ENCODE assay signal across 10 mouse cellular contexts in the genomic region with DNA sequence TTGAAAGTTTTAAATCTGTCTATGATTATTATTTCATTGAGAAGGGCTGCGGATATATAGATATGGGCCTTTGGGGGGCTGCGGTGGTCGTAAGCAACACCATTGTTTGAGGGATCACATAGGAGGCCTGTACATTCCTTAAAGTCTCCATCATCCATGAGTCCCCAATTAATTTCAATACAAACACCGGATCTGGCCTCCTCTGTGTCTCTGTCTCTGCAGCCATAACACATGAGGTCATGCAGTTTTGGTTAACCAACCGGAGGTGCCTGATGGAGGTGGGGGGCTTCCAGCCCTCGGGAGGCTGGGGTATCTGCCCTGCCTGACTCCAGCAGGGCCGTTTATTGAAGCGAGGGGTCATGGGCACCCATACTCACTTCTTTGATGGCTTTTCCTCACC. TPM values are rescaled to one million over a fixed set of nuclear protein-coding genes. Genes with fewer than 3 reads are reported as not detected.
DNase-seq lines count a peak whose midpoint lies in the region; ATAC-seq and TF ChIP-seq lines count a peak whose summit lies in the region.
"Had no signal": no experiment of that assay in that cellular context is flagged by ENCODE, and none has a peak within 500 bp of the region (broad histone marks: within the 10 kb centered on the region; RNA-seq: fewer than 3 reads in every experiment).

No protein-coding gene starts in this region.

- H3K4me2 ChIP-seq in kidney, embryonic 14.5 days (replicated peaks; ENCODE audit: low read depth, low read length) = peak overlapping the region; percentile 13; the same call in 1 of the 2 replicates
- H3K4me2 ChIP-seq in embryonic facial prominence, embryonic 14.5 days (ENCODE audit: low read depth, low read length) = peak overlapping the region; percentile 35

- TF ChIP-seq POLR2A in kidney, adult 2 months (IDR thresholded peaks at IDR 0.05; ENCODE audit: low read depth, low read length) = no peak

- H3K4me1 ChIP-seq in kidney, embryonic 14.5 days (ENCODE audit: control insufficient read depth, insufficient read depth, low read length) = peaks cover 17% of the 10 kb centered on the region; the same call in 1 of the 2 replicates
- H3K4me1 ChIP-seq in kidney, adult 2 months (ENCODE audit: control insufficient read depth, insufficient read depth, low read length) = no peaks in the 10 kb centered on the region
- H3K4me1 ChIP-seq in brown adipose tissue, adult 24 weeks (ENCODE audit: control insufficient read depth, insufficient read depth, insufficient read length, low read length) = peaks cover 15% of the 10 kb centered on the region; the same call in 1 of the 2 replicates
- peaks cover 21% of the 10 kb centered on the region for H3K4me1 ChIP-seq in embryonic facial prominence, embryonic 14.5 days (ENCODE audit: control insufficient read depth, insufficient read depth, low read length)

- ATAC-seq in kidney, embryonic 14.5 days (ENCODE audit: low FRiP score, low TSS enrichment) = no peak
- ATAC-seq in embryonic facial prominence, embryonic 14.5 days (ENCODE audit: low read depth) = peak; percentile 48; the same call in 1 of the 2 replicates
- ATAC-seq in monocyte, adult 5-6 weeks (replicated peaks; ENCODE audit: insufficient number of reproducible peaks, low FRiP score, low TSS enrichment, poor library complexity, severe bottlenecking) = no peak
- ATAC-seq in megakaryocyte progenitor cell, adult 5-6 weeks (replicated peaks; ENCODE audit: poor library complexity) = no peak

- H3K4me3 ChIP-seq in kidney, embryonic 14.5 days (ENCODE audit: low read length) = no peak overlapping the region
- no peak overlapping the region for H3K4me3 ChIP-seq in kidney, adult 2 months (ENCODE audit: insufficient read depth, low read depth, low read length)
- H3K4me3 ChIP-seq in brown adipose tissue, adult 24 weeks (ENCODE audit: insufficient read depth, low read depth, low read length) = 0 out of 2 replicates have a peak overlapping the region, but pooled peaks have one; percentile 5
- H3K4me3 ChIP-seq in embryonic facial prominence, embryonic 14.5 days (ENCODE audit: low read depth, low read length) = no peak overlapping the region

- DNase-seq in kidney, adult 2 months = no peak
- DNase-seq in embryonic facial prominence, embryonic 14.5 days (ENCODE audit: low spot score) = peak; percentile 50
- peak; percentile 18 for DNase-seq in mesoderm, embryonic 11.5 days (ENCODE audit: low read depth, low spot score)
- DNase-seq: cerebellum, adult 18-20 months; thymus, postnatal 14 days had no signal

- H3K9me3 ChIP-seq in kidney, embryonic 14.5 days (ENCODE audit: control insufficient read depth, low read length) = no peaks in the 10 kb centered on the region
- no peaks in the 10 kb centered on the region for H3K9me3 ChIP-seq in embryonic facial prominence, embryonic 14.5 days (ENCODE audit: control insufficient read depth, low read length)

- H3K27me3 ChIP-seq in kidney, embryonic 14.5 days (ENCODE audit: control insufficient read depth, insufficient read depth, low read length) = no peaks in the 10 kb centered on the region
- no peaks in the 10 kb centered on the region for H3K27me3 ChIP-seq in kidney, adult 2 months (replicated peaks; ENCODE audit: control insufficient read depth, insufficient read depth, low read length)
- H3K27me3 ChIP-seq in embryonic facial prominence, embryonic 14.5 days (replicated peaks; ENCODE audit: control insufficient read depth, insufficient read depth, low read length) = no peaks in the 10 kb centered on the region

- TF ChIP-seq CTCF in kidney, adult 2 months (conservative IDR thresholded peaks at IDR 0.05; ENCODE audit: insufficient read depth, insufficient read length, low read depth, low read length) = no peak

- no peaks in the 10 kb centered on the region for H3K36me3 ChIP-seq in kidney, embryonic 14.5 days (ENCODE audit: control insufficient read depth, insufficient read depth, low read length)
- H3K36me3 ChIP-seq in kidney, adult 2 months (ENCODE audit: control insufficient read depth, insufficient read depth, low read length) = no peaks in the 10 kb centered on the region
- no peaks in the 10 kb centered on the region for H3K36me3 ChIP-seq in embryonic facial prominence, embryonic 14.5 days (ENCODE audit: control insufficient read depth, insufficient read depth, low read length)

- no peak overlapping the region for H3K9ac ChIP-seq in kidney, embryonic 14.5 days (ENCODE audit: low read depth, low read length)
- H3K9ac ChIP-seq in embryonic facial prominence, embryonic 14.5 days (ENCODE audit: low read depth, low read length) = 0 out of 2 replicates have a peak overlapping the region, but pooled peaks have one; percentile 5

- peak overlapping the region; percentile 78; the same call in 1 of the 2 replicates for H3K27ac ChIP-seq in kidney, embryonic 14.5 days (ENCODE audit: low read depth, low read length)
- H3K27ac ChIP-seq in kidney, adult 2 months (ENCODE audit: insufficient read depth, low read depth, low read length) = no peak overlapping the region
- H3K27ac ChIP-seq in brown adipose tissue, adult 24 weeks (replicated peaks; ENCODE audit: low read depth, low read length) = peak overlapping the region; percentile 78
- peak overlapping the region; percentile 85 for H3K27ac ChIP-seq in embryonic facial prominence, embryonic 14.5 days (replicated peaks; ENCODE audit: low read depth, low read length)
- H3K27ac ChIP-seq: macrophage had no signal

- 31% methylated on average over 8 of the region's 8 CpGs for WGBS in kidney, embryonic 14.5 days
- WGBS in kidney, adult 2 months = 53% methylated on average over 8 of the region's 8 CpGs
- 35% methylated on average over 8 of the region's 8 CpGs for WGBS in embryonic facial prominence, embryonic 14.5 days

RNA-seq across cellular contexts. Expression of a gene that starts 45.4 kb away (rescaled TPM):
- 47.9 and 52.9 TPM in 2 replicates for polyA plus RNA-seq in kidney, embryonic 14.5 days (2014; fragmentation: Nextera tagmentation; extraction: Ambion mirVana)
- polyA plus RNA-seq in kidney, adult 2 months (2012; rRNA removed) = 1.1 and 1.3 TPM in 2 replicates
- polyA plus RNA-seq in brown adipose tissue, adult 24 weeks (2012; ENCODE audit: insufficient read depth, insufficient read length, missing spikeins) = not detected in 2 replicates
- 9.3 and 11.8 TPM in 2 replicates for polyA plus RNA-seq in embryonic facial prominence, embryonic 14.5 days (2014; fragmentation: Nextera tagmentation; extraction: Ambion mirVana)
- total RNA-seq in monocyte, adult 5-6 weeks (2017) = not detected in 3 replicates
- total RNA-seq in megakaryocyte progenitor cell, adult 5-6 weeks (2015) = 0.05 TPM in 1 of 2 replicates, not detected in the other
- not detected in 2 replicates for total RNA-seq in megakaryocyte progenitor cell, adult 5-6 weeks (2017)
- polyA plus RNA-seq: macrophage had no signal
